Mouse (Mus musculus): ENCODE measurements around the gene Cs. TPM values are rescaled to one million over a fixed set of nuclear protein-coding genes. Genes with fewer than 3 reads are reported as not detected.

The Cs gene
- 77.6 and 86.0 TPM in 2 replicates for polyA plus RNA-seq (2012; rRNA removed)

GRCm38 (mm10) chr10:128337306-128338181, at the start of gene Cs:
TSS of gene Cs (plus strand) at chr10:128337734.

GRCm38 (mm10) chr10:128298702-128299171, 38.8 kb upstream of the Cs start, which contains the start of gene Il23a:
TSS of gene Il23a (minus strand) at chr10:128298752.

GRCm38 (mm10) chr10:128303126-128304021, 34.2 kb upstream of the Cs start, which contains the start of gene Pan2:
TSS of gene Pan2 (plus strand) at chr10:128303335.

GRCm38 (mm10) chr10:128322141-128323108, 15.1 kb upstream of the Cs start, which contains the start of gene Cnpy2:
TSS of gene Cnpy2 (plus strand) at chr10:128322459.

GRCm38 (mm10) chr10:128368402-128369217, 31.1 kb downstream of the Cs start, which contains the start of gene Coq10a:
TSS of gene Coq10a (minus strand) at chr10:128368997.

GRCm38 (mm10) chr10:128376455-128377211, 39.1 kb downstream of the Cs start, which contains the start of gene Ankrd52:
TSS of gene Ankrd52 (plus strand) at chr10:128377115.

GRCm38 (mm10) chr10:128401056-128401455, 63.5 kb downstream of the Cs start, which contains the start of gene Slc39a5:
TSS of gene Slc39a5 (minus strand) at chr10:128401229.

GRCm38 (mm10) chr10:128411211-128412054, 73.9 kb downstream of the Cs start, which contains the start of the genes Nabp2 and Rnf41:
TSS of gene Nabp2 (minus strand) at chr10:128411492.
TSS of gene Rnf41 (plus strand) at chr10:128411657.

Other genes starting within 250 kb of the Cs start
- 9.0 and 10.6 TPM in 2 replicates for gene Baz2a, start 246.2 kb upstream of the Cs start, polyA plus RNA-seq (2012; rRNA removed)
- gene Rbms2, start 157.4 kb upstream of the Cs start, polyA plus RNA-seq (2012; rRNA removed), result 10.2 and 10.3 TPM in 2 replicates
- gene Gls2, start 143.3 kb upstream of the Cs start, polyA plus RNA-seq (2012; rRNA removed), result 4.7 and 5.8 TPM in 2 replicates
- gene Spryd4, start 125.9 kb upstream of the Cs start, polyA plus RNA-seq (2012; rRNA removed), result 11.3 and 14.6 TPM in 2 replicates
- 0.02 TPM in 2 replicates for gene Mip, start 111.9 kb upstream of the Cs start, polyA plus RNA-seq (2012; rRNA removed)
- 11.7 and 14.6 TPM in 2 replicates for gene Timeless, start 105.7 kb upstream of the Cs start, polyA plus RNA-seq (2012; rRNA removed)
- gene Apon, start 83.6 kb upstream of the Cs start, polyA plus RNA-seq (2012; rRNA removed), result 0.76 and 0.77 TPM in 2 replicates
- gene Apof, start 69.1 kb upstream of the Cs start, polyA plus RNA-seq (2012; rRNA removed), result 55.6 and 67.0 TPM in 2 replicates
- 6.0 and 7.8 TPM in 2 replicates for gene Stat2, start 67.2 kb upstream of the Cs start, polyA plus RNA-seq (2012; rRNA removed)
- gene Il23a, start 39.0 kb upstream of the Cs start, polyA plus RNA-seq (2012; rRNA removed), result 0.05 and 0.07 TPM in 2 replicates
- gene Pan2, start 34.4 kb upstream of the Cs start, polyA plus RNA-seq (2012; rRNA removed), result 11.6 and 14.5 TPM in 2 replicates
- gene Cnpy2, start 15.3 kb upstream of the Cs start, polyA plus RNA-seq (2012; rRNA removed), result 40.1 and 42.6 TPM in 2 replicates
- 6.3 and 7.8 TPM in 2 replicates for gene Coq10a, start 31.3 kb downstream of the Cs start, polyA plus RNA-seq (2012; rRNA removed)
- 6.6 and 7.5 TPM in 2 replicates for gene Ankrd52, start 39.4 kb downstream of the Cs start, polyA plus RNA-seq (2012; rRNA removed)
- 27.1 and 33.4 TPM in 2 replicates for gene Slc39a5, start 63.5 kb downstream of the Cs start, polyA plus RNA-seq (2012; rRNA removed)
- 23.4 and 25.4 TPM in 2 replicates for gene Nabp2, start 73.8 kb downstream of the Cs start, polyA plus RNA-seq (2012; rRNA removed)
- 5.3 and 6.0 TPM in 2 replicates for gene Rnf41, start 73.9 kb downstream of the Cs start, polyA plus RNA-seq (2012; rRNA removed)
- gene Smarcc2, start 121.5 kb downstream of the Cs start, polyA plus RNA-seq (2012; rRNA removed), result 29.4 and 31.2 TPM in 2 replicates
- gene Myl6, start 156.4 kb downstream of the Cs start, polyA plus RNA-seq (2012; rRNA removed), result 684 and 704 TPM in 2 replicates
- gene Myl6b, start 161.0 kb downstream of the Cs start, polyA plus RNA-seq (2012; rRNA removed), result 1.3 and 2.6 TPM in 2 replicates
- gene Esyt1, start 188.1 kb downstream of the Cs start, polyA plus RNA-seq (2012; rRNA removed), result 8.9 and 10.3 TPM in 2 replicates
- gene Zc3h10, start 210.0 kb downstream of the Cs start, polyA plus RNA-seq (2012; rRNA removed), result 3.4 and 3.9 TPM in 2 replicates
- gene Rpl41, start 211.6 kb downstream of the Cs start, polyA plus RNA-seq (2012; rRNA removed), result 2,339 and 2,756 TPM in 2 replicates
- 134 TPM in 2 replicates for gene Pa2g4, start 228.3 kb downstream of the Cs start, polyA plus RNA-seq (2012; rRNA removed)